Mouse (Mus musculus) urinary bladder, postnatal 4 days (tissue): ENCODE measurements around the gene Cish.

ENCODE experiments used
- DNase-seq, 2 experiments: peaks; one replicate each; pipeline ENCODE4 v3.0.0; 2021 to 2022; ENCODE audit warnings: low spot score in 2 of 2

The Cish gene

GRCm38 (mm10) chr9:107296016-107296040 lies at the start of gene Cish:
Gene Cish, plus strand, starts transcription at chr9:107296026.
- DNase-seq = no peak

DNA sequence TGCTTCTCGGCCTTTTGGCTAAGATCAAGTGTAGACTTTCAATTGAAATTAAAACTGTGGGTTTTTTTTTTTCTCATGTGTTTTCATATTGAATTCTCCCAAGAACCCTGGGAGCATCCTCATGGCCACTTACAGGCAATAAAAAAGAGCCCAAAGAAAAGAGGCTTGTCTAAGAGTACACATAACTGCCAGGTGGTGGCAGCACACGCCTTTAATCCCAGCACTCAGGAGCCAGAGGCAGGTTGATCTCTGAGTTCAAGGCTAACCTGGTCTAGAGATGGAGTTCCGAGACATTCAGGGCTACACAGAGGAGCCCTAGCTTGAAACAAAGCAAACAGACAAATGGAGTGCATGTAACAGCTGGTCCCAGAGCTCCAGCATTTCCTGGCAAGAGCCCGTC lies 49.7 kb upstream of the Cish start:
- peak in 1 of 2 experiments; percentile 14 for DNase-seq

- DNase-seq = no peak
Observed at GRCm38 (mm10) chr9:107249154-107249553, 46.7 kb upstream of the Cish start.

DNA sequence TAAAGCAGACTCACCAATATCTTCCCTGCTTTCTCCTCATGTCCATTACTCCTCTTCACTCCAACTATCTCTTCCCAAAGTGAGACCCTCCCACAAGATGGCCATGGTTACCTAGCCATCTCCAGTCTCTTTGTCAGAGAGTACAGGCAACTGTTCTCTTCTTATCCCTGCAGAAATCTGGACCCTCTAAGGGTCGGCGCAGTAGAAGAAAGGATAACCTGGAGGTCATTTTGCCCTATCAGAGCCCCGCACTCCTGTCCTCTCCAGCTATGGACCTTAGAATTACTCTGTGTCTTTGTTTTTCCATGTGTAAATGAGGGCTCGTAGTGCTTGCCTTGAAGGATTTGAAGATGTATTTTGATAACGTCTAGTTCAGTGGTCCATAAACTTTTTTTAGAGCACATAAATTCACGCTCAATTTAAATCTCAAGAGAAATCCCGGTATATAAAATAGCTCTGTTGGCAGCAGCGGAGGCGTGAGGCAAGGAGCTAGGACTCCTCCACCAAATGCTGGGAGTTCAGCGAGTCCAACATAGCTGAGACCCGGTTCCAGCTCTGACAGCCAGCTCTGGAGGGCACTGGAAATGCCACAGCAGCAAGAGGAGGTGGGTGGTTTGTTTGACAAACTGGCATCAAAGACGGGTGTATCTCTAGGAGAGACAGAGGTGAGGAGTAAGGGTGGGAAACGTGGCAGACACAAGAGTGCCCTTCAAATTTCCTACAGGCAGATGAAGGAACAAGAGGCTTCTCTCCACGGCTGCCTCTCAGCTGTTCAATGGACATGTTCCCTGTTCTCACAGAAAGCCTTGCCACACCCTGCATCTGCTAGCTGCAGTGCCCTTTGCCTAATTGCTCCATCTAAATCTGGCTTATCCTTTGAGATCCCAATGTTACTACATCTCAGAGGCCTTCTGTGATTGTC lies 45.1 kb upstream of the Cish start:
- no peak for DNase-seq

- DNase-seq = no peak
Observed at GRCm38 (mm10) chr9:107252164-107252563, 43.7 kb upstream of the Cish start.

DNA sequence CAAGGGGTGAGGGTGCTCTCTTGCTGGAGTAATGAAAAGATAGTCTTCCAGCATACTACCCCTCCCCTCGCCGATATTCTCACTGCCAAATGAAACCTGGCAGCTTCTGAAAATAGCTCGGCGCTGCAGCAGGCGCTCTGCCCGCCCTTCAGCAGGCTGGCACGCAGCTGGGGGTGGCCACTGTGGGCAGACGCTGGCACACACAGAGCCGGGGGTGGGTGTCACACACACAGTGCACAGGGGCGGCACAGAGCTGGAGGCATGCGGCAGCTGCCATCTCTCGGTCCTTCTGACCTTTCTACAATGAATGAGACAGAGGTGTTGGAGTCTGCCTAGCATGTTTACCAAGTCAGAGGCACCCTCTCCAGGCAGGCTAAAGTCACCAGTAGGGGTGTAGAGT lies 41.4 kb upstream of the Cish start:
- no peak for DNase-seq

DNA sequence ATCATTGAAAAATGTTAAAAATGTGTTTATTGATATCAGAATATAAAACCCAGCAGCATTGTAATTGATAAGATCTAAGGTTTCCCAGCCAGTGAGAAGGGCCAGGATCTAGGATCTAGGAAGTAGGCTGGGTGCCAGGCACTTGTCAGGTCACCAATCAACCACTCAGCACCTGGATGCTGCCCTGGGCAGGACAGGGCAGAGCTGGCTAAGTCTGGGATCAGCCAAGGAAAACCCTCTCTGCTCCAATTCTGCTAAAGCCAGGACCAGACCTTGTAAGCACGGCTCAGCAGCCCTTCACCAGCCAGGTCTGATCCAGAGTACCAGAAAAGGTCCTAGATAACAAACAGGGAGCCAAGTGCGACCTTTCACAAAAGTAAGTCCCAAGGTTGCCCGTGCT lies 40.9 kb upstream of the Cish start:
- DNase-seq = no peak

- DNase-seq = no peak
Observed at GRCm38 (mm10) chr9:107255596-107255995, 40.2 kb upstream of the Cish start.

DNA sequence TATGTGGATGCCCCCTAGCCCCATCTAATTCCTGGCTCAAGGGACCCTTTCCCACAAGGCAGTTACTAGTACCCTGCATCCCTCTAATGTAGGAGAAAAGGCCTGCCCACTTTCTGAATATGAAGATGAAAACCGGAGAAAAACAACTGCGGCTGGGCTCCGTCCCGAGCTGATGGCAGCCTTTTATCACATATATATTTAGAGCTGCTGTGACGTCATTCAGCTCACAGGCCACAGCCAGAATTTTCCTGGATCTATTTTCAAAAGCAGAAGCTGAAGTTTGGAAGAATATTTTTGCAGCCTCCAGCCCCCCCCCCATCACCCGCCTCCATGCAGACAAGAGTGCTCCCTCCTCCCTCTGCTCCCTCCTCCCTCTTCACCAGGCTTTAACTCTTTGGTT lies 36.3 kb upstream of the Cish start:
- DNase-seq = no peak

DNA sequence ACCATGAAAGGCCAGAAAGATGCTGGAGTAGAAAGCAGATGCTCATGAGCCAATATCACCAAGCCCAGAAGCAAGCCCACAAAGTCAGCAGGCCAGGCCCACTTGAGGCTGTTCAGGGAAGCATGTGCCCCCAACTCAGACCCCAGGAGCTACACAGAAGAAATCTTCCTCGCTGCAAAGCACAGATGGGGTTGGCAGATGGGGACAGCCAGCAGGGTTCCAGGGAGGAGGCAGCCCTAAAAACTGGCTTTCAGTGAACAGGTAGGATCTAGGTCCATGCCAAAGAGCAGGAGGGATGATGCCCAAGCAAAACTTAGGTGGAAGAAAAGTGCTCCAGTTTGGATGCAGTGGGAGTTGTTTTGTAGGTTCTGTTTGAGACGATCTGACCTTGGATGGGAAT lies 35.4 kb upstream of the Cish start:
- no peak for DNase-seq

DNA sequence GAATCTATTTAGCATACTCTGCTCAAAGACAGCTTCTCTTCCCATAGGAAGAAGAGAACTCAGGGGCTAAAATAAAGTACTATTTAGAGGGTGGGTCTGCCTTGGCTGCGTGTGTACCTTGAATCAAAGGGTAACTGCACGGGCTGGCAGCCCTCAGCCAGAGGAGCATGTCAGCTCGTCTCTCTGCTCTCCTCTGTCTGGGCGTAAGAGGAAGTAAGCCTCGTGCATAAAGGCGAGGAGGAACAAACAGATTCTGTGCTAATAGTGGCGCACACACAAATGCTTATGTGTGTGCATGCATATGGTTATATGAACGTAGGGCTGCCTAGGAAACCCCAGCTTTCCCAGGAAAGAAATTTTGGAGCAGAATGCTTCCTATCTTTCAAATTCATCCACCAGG lies 35.0 kb upstream of the Cish start:
- DNase-seq = no peak

GRCm38 (mm10) chr9:107261792-107262191 lies 34.0 kb upstream of the Cish start:
- DNase-seq = no peak

DNA sequence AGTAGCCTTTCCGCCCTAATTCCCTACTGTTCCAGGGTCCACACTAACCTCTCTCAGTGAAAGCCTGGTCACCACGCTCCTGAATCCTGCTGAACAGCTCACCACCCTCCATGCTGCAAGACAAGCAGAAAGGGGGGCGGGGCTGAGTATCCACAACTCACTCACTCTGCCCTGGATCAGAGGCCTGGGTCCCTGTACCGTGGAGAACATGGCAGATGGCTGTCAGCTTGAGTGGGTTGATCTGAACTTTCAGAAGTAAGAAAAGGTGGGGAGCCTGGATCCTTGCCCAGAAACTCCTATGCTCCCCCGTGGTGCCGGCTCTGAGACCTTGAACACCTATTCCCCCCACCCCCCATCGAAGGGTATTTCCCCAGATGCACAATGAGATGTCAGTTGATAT lies 33.5 kb upstream of the Cish start:
- DNase-seq = no peak

DNA sequence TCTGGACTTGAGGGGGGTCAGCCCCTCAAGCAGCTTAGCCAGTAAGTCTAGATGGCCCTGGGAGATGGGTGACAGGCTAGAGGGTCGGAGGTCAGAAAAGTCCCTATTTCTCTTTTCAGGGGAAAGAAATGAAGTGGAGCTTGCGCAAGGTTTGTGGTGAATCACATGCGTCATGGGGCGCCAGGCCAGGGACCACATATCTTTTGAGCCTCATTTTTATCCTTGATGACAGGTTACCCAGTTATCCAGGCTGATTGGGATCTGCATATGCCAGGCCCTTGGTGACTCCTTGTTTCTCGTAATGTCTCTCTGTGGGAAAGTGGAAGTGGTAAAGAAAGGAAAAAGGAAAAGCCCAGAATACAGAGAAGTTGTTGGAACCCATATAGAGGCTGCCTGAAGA lies 31.9 kb upstream of the Cish start:
- no peak for DNase-seq

GRCm38 (mm10) chr9:107264731-107265130 lies 31.1 kb upstream of the Cish start:
- no peak for DNase-seq

- DNase-seq = no peak
Observed at GRCm38 (mm10) chr9:107267028-107267427, 28.8 kb upstream of the Cish start.

GRCm38 (mm10) chr9:107267721-107268402 lies 28.0 kb upstream of the Cish start:
- DNase-seq = no peak

GRCm38 (mm10) chr9:107269772-107270171 lies 26.1 kb upstream of the Cish start:
- no peak for DNase-seq

- DNase-seq = no peak
Observed at GRCm38 (mm10) chr9:107271177-107271938, 24.5 kb upstream of the Cish start.

- no peak for DNase-seq
Observed at GRCm38 (mm10) chr9:107272284-107272683, 23.5 kb upstream of the Cish start.

DNA sequence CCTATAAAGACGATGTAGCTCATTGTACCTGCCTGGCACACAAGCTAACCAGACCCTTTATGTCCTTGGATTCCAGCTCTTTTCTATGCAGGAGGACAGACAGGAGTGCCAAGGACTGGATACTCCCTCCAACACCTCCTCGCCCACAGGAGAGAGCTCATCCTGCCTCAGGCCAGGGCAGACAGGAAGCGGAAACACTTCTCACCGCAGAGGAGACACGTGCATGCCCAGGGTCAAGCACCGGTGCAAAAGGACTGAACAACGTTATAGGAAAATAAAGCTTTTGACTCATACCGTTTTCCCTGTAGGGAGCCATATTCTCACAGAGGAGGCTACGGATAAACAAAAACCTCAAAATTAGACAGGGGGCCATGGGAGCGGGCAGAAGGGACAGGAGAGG lies 22.6 kb upstream of the Cish start:
- no peak for DNase-seq

GRCm38 (mm10) chr9:107274751-107275150 lies 21.1 kb upstream of the Cish start:
- no peak for DNase-seq

- DNase-seq = no peak
Observed at GRCm38 (mm10) chr9:107275710-107276109, 20.1 kb upstream of the Cish start.
